Mouse (Mus musculus) urinary bladder, postnatal 25 days (tissue): ENCODE data around the gene Rps5.
"Not testable (repeated sequence)": the region's sequence is repeated elsewhere in the genome, so short reads cannot be mapped to it uniquely, and the experiment has no call there.

ENCODE experiments used
- DNase-seq: peaks from one replicate; pipeline ENCODE4 v3.0.0; 2022; ENCODE audit warnings: low spot score

Rps5 gene

GRCm38 (mm10) chr7:12921705-12922465, at the start of gene Rps5:
Rps5 (plus strand) TSS chr7:12922290.
- DNase-seq = peak; percentile 95

GRCm38 (mm10) chr7:12874301-12874700, 47.8 kb upstream of the Rps5 start:
- DNase-seq = no peak

GRCm38 (mm10) chr7:12880036-12880435, 42.1 kb upstream of the Rps5 start:
- DNase-seq = no peak

GRCm38 (mm10) chr7:12880497-12880896, 41.6 kb upstream of the Rps5 start:
- not testable (repeated sequence) for DNase-seq

- peak; percentile 84 for DNase-seq
Measured at GRCm38 (mm10) chr7:12880911-12881660, 41.0 kb upstream of the Rps5 start, which contains the start of gene Zfp128. Zfp128 (plus strand) TSS chr7:12881177.

GRCm38 (mm10) chr7:12886563-12887266, 35.4 kb upstream of the Rps5 start:
- no peak for DNase-seq

GRCm38 (mm10) chr7:12887585-12887984, 34.5 kb upstream of the Rps5 start:
- DNase-seq = no peak

- DNase-seq = no peak
Measured at GRCm38 (mm10) chr7:12890928-12891327, 31.2 kb upstream of the Rps5 start.

GRCm38 (mm10) chr7:12891334-12891733, 30.8 kb upstream of the Rps5 start:
- DNase-seq = no peak

GRCm38 (mm10) chr7:12897655-12898410, 24.3 kb upstream of the Rps5 start, which contains the start of gene Zscan22:
Zscan22 (plus strand) TSS chr7:12897815.
- peak; percentile 77 for DNase-seq

- no peak for DNase-seq
Measured at GRCm38 (mm10) chr7:12901517-12901916, 20.6 kb upstream of the Rps5 start.

- no peak for DNase-seq
Measured at GRCm38 (mm10) chr7:12903623-12904022, 18.5 kb upstream of the Rps5 start.

- DNase-seq = no peak
Measured at GRCm38 (mm10) chr7:12905146-12905545, 16.9 kb upstream of the Rps5 start.

- peak; percentile 68 for DNase-seq
Measured at GRCm38 (mm10) chr7:12909498-12909962, 12.6 kb upstream of the Rps5 start.

GRCm38 (mm10) chr7:12910181-12910668, 11.9 kb upstream of the Rps5 start:
- DNase-seq = peak; percentile 49

- DNase-seq = no peak
Measured at GRCm38 (mm10) chr7:12913556-12913955, 8.5 kb upstream of the Rps5 start.

- DNase-seq = not testable (repeated sequence)
Measured at GRCm38 (mm10) chr7:12920495-12920894, 1.6 kb upstream of the Rps5 start.

GRCm38 (mm10) chr7:12921318-12921704, 779 bp upstream of the Rps5 start:
- no peak for DNase-seq

GRCm38 (mm10) chr7:12922729-12923128, 639 bp downstream of the Rps5 start:
- no peak for DNase-seq

GRCm38 (mm10) chr7:12926316-12926715, 4.2 kb downstream of the Rps5 start:
- no peak for DNase-seq

- peak; percentile 81 for DNase-seq
Measured at GRCm38 (mm10) chr7:12927191-12927680, 5.1 kb downstream of the Rps5 start, which contains the start of gene Rnf225. Rnf225 (plus strand) TSS chr7:12927416.
